Mouse (Mus musculus) retina, adult 2 months (tissue): ENCODE results near the gene Txnip.

Experiments used
- DNase-seq: peaks from one replicate; pipeline ENCODE4 v3.0.0-alpha.2; 2012; ENCODE audit warnings: low read depth, low spot score

Gene Txnip

GRCm38 (mm10) chr3:96551203-96551602 lies 6.6 kb upstream of the Txnip start:
- no peak for DNase-seq

DNA sequence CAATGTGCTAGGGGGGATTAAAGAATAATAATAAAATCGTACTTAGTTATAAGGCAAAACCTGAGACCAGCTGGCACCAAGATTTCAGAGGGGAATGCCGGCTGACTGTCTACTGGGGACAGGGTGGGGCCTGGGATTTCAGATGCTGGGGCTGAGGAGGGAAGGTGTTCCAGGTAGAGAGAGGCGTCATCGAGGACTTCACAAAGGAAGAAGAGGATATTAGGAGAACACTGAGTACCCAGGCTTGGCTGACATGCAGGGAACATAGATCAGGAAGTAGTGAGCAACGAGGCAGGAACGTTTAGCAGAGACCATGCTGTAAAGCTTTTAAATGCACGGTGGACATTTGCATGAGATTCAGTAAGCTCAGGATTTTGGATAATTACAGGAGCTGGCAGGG lies 5.9 kb upstream of the Txnip start:
- DNase-seq: no peak

DNA sequence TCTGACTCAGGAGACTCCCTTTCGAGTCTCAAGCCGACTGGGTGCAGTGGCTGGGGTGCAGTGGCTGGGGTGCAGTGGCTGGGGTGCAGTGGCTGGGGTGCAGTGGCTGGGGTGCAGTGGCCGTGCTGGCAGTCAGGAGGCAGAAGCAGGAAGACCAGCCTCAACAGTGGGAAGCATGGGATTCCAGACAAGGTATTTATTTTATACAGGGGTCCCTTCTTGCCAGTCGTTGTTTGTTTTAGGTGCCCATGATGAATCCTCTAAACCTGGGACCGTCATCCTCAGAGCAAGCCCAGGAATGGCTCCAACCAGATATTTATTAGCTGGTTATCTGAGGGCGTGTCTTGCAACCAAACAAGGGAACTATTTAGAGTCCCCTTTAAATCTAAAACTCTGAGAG lies 4.2 kb upstream of the Txnip start:
- no peak for DNase-seq

GRCm38 (mm10) chr3:96554251-96554650 lies 3.5 kb upstream of the Txnip start:
- no peak for DNase-seq

DNA sequence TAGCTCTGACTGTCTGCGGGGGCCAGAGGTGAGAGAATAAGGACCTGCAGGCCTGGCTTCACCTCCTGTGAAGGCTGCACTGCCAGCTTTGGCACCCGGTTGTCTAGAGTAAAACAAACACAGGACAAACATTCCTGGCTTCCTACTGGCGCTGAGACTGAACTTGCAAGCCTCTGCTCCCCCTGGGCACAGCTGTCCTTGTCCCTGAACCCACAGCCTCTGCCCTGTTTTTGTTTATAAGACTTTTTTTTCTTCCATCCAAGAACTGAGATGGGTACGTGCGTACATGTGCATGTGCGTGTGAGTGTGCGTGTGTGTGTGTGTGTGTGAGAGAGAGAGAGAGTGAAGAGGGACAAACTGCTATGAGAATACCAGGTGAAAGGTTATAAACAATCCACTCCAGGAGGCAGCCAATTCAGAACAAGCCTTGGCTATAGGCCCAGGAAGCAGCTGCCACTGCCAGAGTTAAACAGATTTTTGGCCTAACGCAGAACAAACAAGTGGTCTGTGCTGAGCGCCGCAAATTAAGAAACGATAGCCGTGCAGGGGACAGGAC lies 2.6 kb upstream of the Txnip start:
- no peak for DNase-seq

DNA sequence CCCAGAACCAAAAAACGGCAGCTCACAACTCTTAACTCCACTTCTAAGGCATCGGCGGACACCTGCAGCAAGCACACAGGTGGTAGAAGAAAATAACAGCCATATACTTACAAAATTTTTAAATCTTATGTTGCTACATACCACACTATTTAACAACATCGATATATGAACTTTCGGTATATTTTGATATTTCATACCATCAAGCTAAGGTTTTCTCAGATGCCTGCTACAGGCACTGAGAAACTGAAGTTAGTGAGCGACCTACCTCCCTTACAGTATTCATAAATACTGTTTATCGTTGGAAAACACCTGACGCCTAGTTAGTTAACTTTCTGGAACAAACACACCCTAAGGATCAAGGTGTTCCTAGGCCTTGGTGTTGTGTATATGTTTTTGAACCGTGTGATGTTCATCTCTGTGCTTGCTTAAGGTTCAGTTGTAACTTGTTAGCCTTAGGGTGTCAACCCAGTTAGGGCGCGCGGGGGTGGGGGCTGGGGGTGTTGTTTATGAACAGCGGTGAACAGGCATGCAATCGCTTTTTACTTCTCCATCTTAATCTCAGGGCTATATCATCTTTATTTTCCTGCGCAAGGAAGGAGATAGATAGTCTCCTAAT lies 1.6 kb upstream of the Txnip start:
- no peak for DNase-seq

GRCm38 (mm10) chr3:96556651-96557635 lies 814 bp upstream of the Txnip start:
- DNase-seq: no peak

GRCm38 (mm10) chr3:96558159-96558558 lies 402 bp downstream of the Txnip start:
- DNase-seq: no peak

DNA sequence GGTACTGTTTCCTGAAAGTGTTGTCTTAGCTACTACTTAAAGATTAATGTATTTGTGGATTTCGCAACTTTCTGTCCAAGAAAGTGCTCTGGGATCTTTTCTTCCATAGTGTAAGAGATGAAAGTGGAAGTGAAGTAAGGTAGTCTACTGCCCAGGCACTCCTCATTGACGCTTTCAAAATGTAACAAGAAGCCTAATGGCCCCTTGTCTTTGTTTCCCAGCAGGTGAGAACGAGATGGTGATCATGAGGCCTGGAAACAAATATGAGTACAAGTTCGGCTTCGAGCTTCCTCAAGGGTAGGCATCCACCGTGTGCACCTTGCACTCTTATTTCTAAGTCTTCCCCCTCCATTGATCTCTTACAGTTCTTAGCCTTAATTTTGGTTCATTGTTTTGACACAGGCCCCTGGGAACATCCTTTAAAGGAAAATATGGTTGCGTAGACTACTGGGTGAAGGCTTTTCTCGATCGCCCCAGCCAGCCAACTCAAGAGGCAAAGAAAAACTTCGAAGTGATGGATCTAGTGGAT lies 975 bp downstream of the Txnip start:
- DNase-seq: no peak

- DNase-seq: no peak
Observed at GRCm38 (mm10) chr3:96559398-96559910, 1.7 kb downstream of the Txnip start.

GRCm38 (mm10) chr3:96559911-96560850 lies 2.4 kb downstream of the Txnip start:
- DNase-seq: no peak

- no peak for DNase-seq
Observed at GRCm38 (mm10) chr3:96560881-96561668, 3.3 kb downstream of the Txnip start.

- DNase-seq: no peak
Observed at GRCm38 (mm10) chr3:96561946-96562681, 4.4 kb downstream of the Txnip start.

DNA sequence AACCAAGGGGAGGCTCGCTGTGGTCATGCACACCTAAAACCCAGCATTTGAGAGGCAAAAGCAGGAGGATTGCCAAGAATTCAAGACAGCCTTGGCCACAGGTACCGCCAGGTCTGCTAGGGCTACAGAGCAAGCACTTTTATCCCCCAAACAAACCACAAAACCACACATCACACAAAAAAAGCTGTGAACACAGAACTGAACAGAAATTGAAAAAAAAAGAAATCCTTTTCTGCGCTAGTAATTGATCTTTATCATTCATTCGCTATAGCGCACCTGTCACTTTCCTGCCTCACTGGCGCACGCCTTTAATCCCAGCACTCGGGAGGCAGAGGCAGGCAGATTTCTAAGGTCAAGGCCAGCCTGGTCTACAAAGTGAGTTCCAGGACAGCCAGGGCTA lies 5.5 kb downstream of the Txnip start:
- no peak for DNase-seq

GRCm38 (mm10) chr3:96563911-96564632 lies 6.3 kb downstream of the Txnip start:
- DNase-seq: no peak

DNA sequence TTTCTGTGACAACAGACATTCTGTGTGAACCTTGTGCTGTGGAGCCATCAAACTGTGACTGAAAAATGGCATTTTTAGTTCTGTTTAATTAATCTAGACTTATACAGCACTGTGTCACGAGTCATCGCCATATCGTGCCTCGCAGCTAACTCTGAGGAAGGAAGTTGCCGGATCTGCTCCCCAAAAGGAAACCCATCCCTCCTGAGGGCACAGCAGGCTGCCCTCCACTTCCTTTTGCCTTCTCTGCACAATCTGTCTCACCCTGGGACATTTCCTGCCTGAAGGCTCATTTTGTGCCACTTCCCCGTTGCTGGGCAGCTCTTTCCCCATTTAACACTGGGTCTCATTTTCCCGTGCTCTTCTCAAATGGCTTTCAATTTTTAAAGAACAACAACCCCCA lies 6.9 kb downstream of the Txnip start:
- DNase-seq: no peak

GRCm38 (mm10) chr3:96565105-96565504 lies 7.3 kb downstream of the Txnip start:
- DNase-seq: no peak

- no peak for DNase-seq
Observed at GRCm38 (mm10) chr3:96566661-96567450, 9.1 kb downstream of the Txnip start.
